Mouse (Mus musculus) heart, postnatal 0 days (tissue): Measurements from ENCODE around the gene Jagn1. TPM values are rescaled to one million over a fixed set of nuclear protein-coding genes. Genes with fewer than 3 reads are reported as not detected.

ENCODE experiments used
- ATAC-seq: fragments of 200-750 bp; cut with Nextera tagmentation; 2 replicates; pipeline ENCODE4 v1.8.0; 2017; ENCODE audit warnings: low read depth, moderate number of reproducible peaks, moderate library complexity; ENCODE audit not compliant: insufficient read depth
- DNase-seq: peaks from one replicate; pipeline ENCODE4 v3.0.0-alpha.2; 2016; ENCODE audit warnings: low spot score
- H3K27ac ChIP-seq: fragments of 300-500 bp; sonication (generic); 2 replicates; pipeline ENCODE4 v1.5.1; 2014; ENCODE audit warnings: low read depth, mild to moderate bottlenecking
- H3K27me3 ChIP-seq: fragments of 300-500 bp; sonication (generic); 2 replicates; pipeline ENCODE4 v1.6.1; 2014; ENCODE audit warnings: low read length, mixed read lengths; ENCODE audit not compliant: control insufficient read depth, insufficient read depth
- H3K36me3 ChIP-seq: fragments of 300-500 bp; sonication (generic); replicated peaks from 2 replicates; pipeline ENCODE4 v1.6.1; 2014; ENCODE audit warnings: low read length, mixed read lengths; ENCODE audit not compliant: control insufficient read depth, insufficient read depth
- H3K4me1 ChIP-seq: fragments of 300-500 bp; sonication (generic); 2 replicates; pipeline ENCODE4 v1.6.1; 2014; ENCODE audit warnings: antibody characterized with exemption; ENCODE audit not compliant: control insufficient read depth, insufficient read depth
- H3K4me2 ChIP-seq: fragments of 300-500 bp; sonication (generic); 2 replicates; pipeline ENCODE4 v1.6.1; 2014; ENCODE audit warnings: low read depth, mild to moderate bottlenecking, low read length, moderate library complexity
- H3K4me3 ChIP-seq: fragments of 300-500 bp; sonication (generic); 2 replicates; pipeline ENCODE4 v1.5.1; 2014; ENCODE audit warnings: low read depth, low read length
- H3K9ac ChIP-seq: fragments of 300-500 bp; sonication (generic); replicated peaks from 2 replicates; pipeline ENCODE4 v1.6.1; 2014; ENCODE audit warnings: low read depth, low read length, mixed read lengths
- H3K9me3 ChIP-seq: fragments of 300-500 bp; sonication (generic); replicated peaks from 2 replicates; pipeline ENCODE4 v1.6.1; 2016; ENCODE audit warnings: low read length; ENCODE audit not compliant: control insufficient read depth
- CTCF ChIP-seq: IDR thresholded peaks from 2 replicates; pipeline ENCODE4 v1.5.1; 2016; ENCODE audit warnings: antibody characterized with exemption, control low read depth, low read depth
- EP300 ChIP-seq: IDR thresholded peaks from 2 replicates; pipeline ENCODE4 v1.6.1; 2016; ENCODE audit warnings: antibody characterized with exemption, low read depth
- WGBS: fragments of 180-500 bp; shearing (Covaris S2); extraction: QIAGEN DNeasy Blood & Tissue Kit; methylation state at CpG from one replicate; pipeline ENCODE4 v1.1.7; 2014; 5-methylcytosine and 5-hydroxymethylcytosine counted together
- polyA plus RNA-seq: library from polyadenylated mRNA; unstranded; fragments of >200 nt; fragmentation: Nextera tagmentation; extraction: Ambion mirVana; gene quantifications from 2 replicates; pipeline ENCODE4 v1.2.1, GENCODE M21; 2015
- total RNA-seq: library from RNA; depleted of rRNA; stranded (reverse); fragments of >200 nt; gene quantifications from 2 replicates; pipeline ENCODE4 v1.2.3, GENCODE M21; 2014; ENCODE audit warnings: low replicate concordance

The Jagn1 gene
- total and polyA plus RNA-seq, 2 experiments from 2014 or later, result 15.3 to 56.6 TPM

- no peak for ATAC-seq
- no peak overlapping the region for H3K9ac ChIP-seq
- 81% methylated on average over 13 of the region's 13 CpGs for WGBS
- no peaks in the 10 kb centered on the region for H3K9me3 ChIP-seq
- H3K4me1 ChIP-seq, result no peaks in the 10 kb centered on the region
- H3K4me2 ChIP-seq, result no peak overlapping the region
- no peak for TF ChIP-seq CTCF
- no peak for TF ChIP-seq EP300
- no peaks in the 10 kb centered on the region for H3K36me3 ChIP-seq
- H3K4me3 ChIP-seq, result no peak overlapping the region
- no peak for DNase-seq
- H3K27ac ChIP-seq, result no peak overlapping the region
- H3K27me3 ChIP-seq, result no peaks in the 10 kb centered on the region
Observed at GRCm38 (mm10) chr6:113402094-113402493, 40.3 kb upstream of the Jagn1 start.

- Histone ChIP-seq H3K36me3 (no peaks in the 10 kb centered on the region), H3K4me2 (no peak overlapping the region), H3K27ac (no peak overlapping the region), H3K9me3 (no peaks in the 10 kb centered on the region), H3K4me1 (no peaks in the 10 kb centered on the region), H3K27me3 (no peaks in the 10 kb centered on the region), H3K4me3 (no peak overlapping the region), H3K9ac (no peak overlapping the region)
- WGBS, result 74% methylated on average over 12 of the region's 12 CpGs
- ATAC-seq (no peak), DNase-seq (no peak)
- TF ChIP-seq CTCF, result no peak
- TF ChIP-seq EP300, result no peak
Observed at GRCm38 (mm10) chr6:113404649-113405448, 37.5 kb upstream of the Jagn1 start.

GRCm38 (mm10) chr6:113405483-113405882 is 36.9 kb upstream of the Jagn1 start:
- 60% methylated on average over 6 of the region's 6 CpGs for WGBS
- Histone ChIP-seq H3K9ac (no peak overlapping the region), H3K4me2 (no peak overlapping the region), H3K27me3 (no peaks in the 10 kb centered on the region), H3K27ac (no peak overlapping the region), H3K9me3 (no peaks in the 10 kb centered on the region), H3K36me3 (no peaks in the 10 kb centered on the region), H3K4me3 (no peak overlapping the region), H3K4me1 (no peaks in the 10 kb centered on the region)
- TF ChIP-seq EP300, result no peak
- TF ChIP-seq CTCF, result no peak
- DNase-seq, result no peak
- no peak for ATAC-seq

- H3K27ac ChIP-seq, result no peak overlapping the region
- 75% methylated on average over 9 of the region's 9 CpGs for whole genome bisulfite sequencing
- H3K9ac ChIP-seq, result no peak overlapping the region
- H3K27me3 ChIP-seq, result no peaks in the 10 kb centered on the region
- H3K4me2 ChIP-seq, result no peak overlapping the region
- no peaks in the 10 kb centered on the region for H3K4me1 ChIP-seq
- DNase-seq (no peak), ATAC-seq (no peak)
- TF ChIP-seq CTCF, result 0 out of 2 replicates have a peak, but pooled peaks have one; percentile 16
- no peak for TF ChIP-seq EP300
- H3K36me3 ChIP-seq, result peaks cover 5% of the 10 kb centered on the region; the same call in 1 of the 2 replicates
- no peaks in the 10 kb centered on the region for H3K9me3 ChIP-seq
- H3K4me3 ChIP-seq, result no peak overlapping the region
Observed at GRCm38 (mm10) chr6:113406683-113407082, 35.7 kb upstream of the Jagn1 start.

GRCm38 (mm10) chr6:113410001-113410400 is 32.4 kb upstream of the Jagn1 start:
- no peaks in the 10 kb centered on the region for H3K4me1 ChIP-seq
- no peaks in the 10 kb centered on the region for H3K9me3 ChIP-seq
- no peaks in the 10 kb centered on the region for H3K27me3 ChIP-seq
- peaks cover 12% of the 10 kb centered on the region; the same call in 1 of the 2 replicates for H3K36me3 ChIP-seq
- no peak overlapping the region for H3K4me3 ChIP-seq
- WGBS, result 67% methylated on average over 1 of the region's 1 CpGs
- TF ChIP-seq CTCF (no peak), EP300 (no peak)
- H3K27ac ChIP-seq, result no peak overlapping the region
- ATAC-seq, result no peak
- DNase-seq, result no peak
- H3K4me2 ChIP-seq, result no peak overlapping the region
- H3K9ac ChIP-seq, result no peak overlapping the region
